Mouse (Mus musculus): ENCODE measurements around the gene Ifng. TPM values are rescaled to one million over a fixed set of nuclear protein-coding genes. Genes with fewer than 3 reads are reported as not detected.

Gene Ifng
- total RNA-seq, 4 experiments from 2014 or later: not detected

GRCm38 (mm10) chr10:118480118-118480517, 39.3 kb downstream of the Ifng start:
- no peak for DNase-seq (ENCODE audit: low spot score in 2 of 2)

GRCm38 (mm10) chr10:118480793-118481192, 39.9 kb downstream of the Ifng start:
- no peak for DNase-seq (ENCODE audit: low spot score in 2 of 2)

- DNase-seq (ENCODE audit: low spot score in 2 of 2): no peak
Observed at GRCm38 (mm10) chr10:118494109-118494508, 53.3 kb downstream of the Ifng start.

- DNase-seq (ENCODE audit: low spot score in 2 of 2): no peak
Observed at GRCm38 (mm10) chr10:118495362-118495761, 54.5 kb downstream of the Ifng start.

Other genes starting within 250 kb of the Ifng start
- gene Il22, start 236.1 kb upstream of the Ifng start, total RNA-seq (2022): under 1 TPM in 1 of 4 experiments, not detected in 3; 0.46 TPM
- gene Gm32717, start 200.3 kb upstream of the Ifng start, total RNA-seq (2022): under 1 TPM; 0.57 to 1.00 (median 0.76) TPM
- under 1 TPM; 0.57 to 1.00 (median 0.76) TPM for gene Gm32802, start 182.4 kb upstream of the Ifng start, total RNA-seq (2022)
- gene Iltifb, start 146.0 kb upstream of the Ifng start, total RNA-seq (2022): not detected
- not detected for gene Gm9040, start 114.1 kb upstream of the Ifng start, total RNA-seq (2022)
- not detected for gene Gm9044, start 108.6 kb upstream of the Ifng start, total RNA-seq (2022)
- not detected for gene Gm9045, start 103.2 kb upstream of the Ifng start, total RNA-seq (2022)
- not detected for gene Gm9046, start 97.8 kb upstream of the Ifng start, total RNA-seq (2022)
- not detected for gene Gm9048, start 92.4 kb upstream of the Ifng start, total RNA-seq (2022)
- not detected for gene Gm9049, start 86.9 kb upstream of the Ifng start, total RNA-seq (2022)

All from left cerebral cortex, adult 8-10 months (tissue).